Mouse (Mus musculus): ENCODE data around the gene Skint2. TPM values are rescaled to one million over a fixed set of nuclear protein-coding genes. Genes with fewer than 3 reads are reported as not detected.

The Skint2 gene
- not detected for polyA plus RNA-seq (2017; shearing (Covaris generic))

GRCm38 (mm10) chr4:112556894-112557293, at the start of gene Skint2:
Gene Skint2 (plus strand): TSS chr4:112557194.

Other genes starting within 250 kb of the Skint2 start
- under 1 TPM in 1 of 2 experiments, not detected in 1; 0.69 TPM for gene Skint9, start 123.2 kb upstream of the Skint2 start, polyA plus RNA-seq (2017; shearing (Covaris generic))
- under 1 TPM in 1 of 2 experiments, not detected in 1; 0.33 TPM for gene Skint10, start 217.7 kb downstream of the Skint2 start, polyA plus RNA-seq (2017; shearing (Covaris generic))